Mouse (Mus musculus): ENCODE measurements around the gene U90926.

DNA sequence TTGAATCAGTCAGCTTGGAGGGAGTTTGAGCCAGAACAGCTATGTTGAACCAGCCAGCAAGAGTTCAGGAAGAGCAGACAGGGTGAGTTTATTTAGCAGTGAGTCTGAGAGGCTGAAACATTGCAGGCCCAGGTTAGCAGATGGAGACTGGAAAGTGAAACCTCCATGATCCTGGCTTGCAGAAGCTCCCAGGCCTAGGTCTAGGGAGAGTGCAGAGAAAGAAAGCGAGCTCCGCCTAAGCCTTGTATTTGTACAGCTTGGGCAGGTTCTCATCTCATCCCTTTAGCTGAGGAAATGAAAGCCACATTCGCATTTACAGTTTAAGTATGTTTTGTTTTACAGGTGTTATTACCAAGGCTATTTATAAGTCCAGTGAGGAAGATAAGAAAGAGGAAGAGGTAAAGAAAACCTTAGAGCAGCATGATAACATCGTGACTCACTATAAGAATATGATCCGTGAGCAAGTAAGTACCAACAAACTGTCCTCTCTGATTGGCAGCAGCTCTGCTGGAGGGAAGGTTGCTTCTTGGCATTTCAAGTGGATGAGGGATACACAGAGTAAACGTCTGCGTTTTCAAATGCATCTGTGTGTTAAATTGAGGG, 26.2 kb downstream of the U90926 start:
- TF ChIP-seq CTCF (IDR thresholded peaks at IDR 0.05; ENCODE audit: borderline replicate concordance, extremely low read depth, insufficient read depth, insufficient read length) (no peak), POLR2A (IDR thresholded peaks at IDR 0.05; ENCODE audit: borderline replicate concordance, extremely low read depth, insufficient read depth, insufficient read length, poor library complexity, severe bottlenecking) (no peak)

Measured in brain, embryonic 14.5 days (tissue).